ENCODE assay signal across 17 mouse cellular contexts in genomic region chr1:120086644-120087043, GRCm38 (mm10). TPM values are rescaled to one million over a fixed set of nuclear protein-coding genes. Genes with fewer than 3 reads are reported as not detected.
DNase-seq lines count a peak whose midpoint lies in the region; TF ChIP-seq lines count a peak whose summit lies in the region.
"Had no signal": no experiment of that assay in that cellular context is flagged by ENCODE, and none has a peak within 500 bp of the region (broad histone marks: within the 10 kb centered on the region; RNA-seq: fewer than 3 reads in every experiment).

No protein-coding gene starts in this region.

- TF ChIP-seq CTCF in testis, adult 2 months (IDR thresholded peaks at IDR 0.05; ENCODE audit: control insufficient read depth, insufficient read depth, insufficient replicate concordance, low read depth, low read length) = no peak

- no peak for DNase-seq in testis, postnatal 10 days (ENCODE audit: low spot score)
- peak; percentile 46 for DNase-seq in ES-E14 (ENCODE audit: low read depth, low spot score)
- peak; percentile 21 for DNase-seq in embryonic facial prominence, embryonic 10.5 days (ENCODE audit: low spot score)
- no peak for DNase-seq in urinary bladder, postnatal 14 days (ENCODE audit: low spot score)
- no peak for DNase-seq in midbrain, embryonic 10.5 days (ENCODE audit: low spot score)
- DNase-seq: cerebellum, adult 18-20 months; cerebellum, postnatal 10 days; gastrocnemius, postnatal 14 days; kidney, adult 11 months had no signal

- H3K9ac ChIP-seq in ES-E14 (ENCODE audit: insufficient read depth, low read depth, low read length, poor library complexity, severe bottlenecking) = peak overlapping the region; percentile 65; the same call in 1 of the 2 replicates
- H3K9ac ChIP-seq: embryonic facial prominence, embryonic 15.5 days; forebrain, embryonic 15.5 days; heart, embryonic 12.5 days; hindbrain, embryonic 14.5 days had no signal

- H3K27ac ChIP-seq in testis, adult 2 months (ENCODE audit: control insufficient read depth, insufficient read depth, low read depth, low read length) = no peak overlapping the region
- H3K27ac ChIP-seq in ES-E14 (ENCODE audit: insufficient read depth, low read depth, low read length, poor library complexity, severe bottlenecking) = no peak overlapping the region; the same call in 1 of the 2 replicates
- no peak overlapping the region for H3K27ac ChIP-seq in embryonic facial prominence, embryonic 10.5 days (replicated peaks)
- no peak overlapping the region for H3K27ac ChIP-seq in midbrain, embryonic 10.5 days (replicated peaks)
- H3K27ac ChIP-seq: embryonic facial prominence, embryonic 15.5 days; forebrain, embryonic 15.5 days; hindbrain, embryonic 10.5 days; hindbrain, embryonic 14.5 days had no signal

- peak overlapping the region; percentile 90 for H3K4me3 ChIP-seq in testis, adult 2 months (ENCODE audit: control insufficient read depth, low read depth, low read length)
- peak overlapping the region; percentile 54 to 62 for H3K4me3 ChIP-seq in ES-E14 (ENCODE audit: insufficient read depth in 1 of 2, low read depth in 1 of 2, low read length in 2 of 2, poor library complexity in 1 of 2, severe bottlenecking in 1 of 2)
- H3K4me3 ChIP-seq in embryonic facial prominence, embryonic 10.5 days = no peak overlapping the region
- no peak overlapping the region for H3K4me3 ChIP-seq in midbrain, embryonic 10.5 days
- H3K4me3 ChIP-seq: embryonic facial prominence, embryonic 15.5 days; erythroblast, embryonic 14.5 days; forebrain, embryonic 15.5 days; heart, embryonic 12.5 days; hindbrain, embryonic 10.5 days had no signal

- H3K9me3 ChIP-seq in ES-E14 (ENCODE audit: control insufficient read depth, insufficient read depth, low read depth, low read length) = no peaks in the 10 kb centered on the region
- H3K9me3 ChIP-seq in embryonic facial prominence, embryonic 10.5 days = no peaks in the 10 kb centered on the region
- H3K9me3 ChIP-seq in midbrain, embryonic 10.5 days (replicated peaks) = no peaks in the 10 kb centered on the region
- H3K9me3 ChIP-seq: embryonic facial prominence, embryonic 15.5 days; forebrain, embryonic 15.5 days; G1E; heart, embryonic 12.5 days; hindbrain, embryonic 10.5 days had no signal

- 77% methylated on average over 13 of the region's 13 CpGs for WGBS in embryonic facial prominence, embryonic 10.5 days
- 72% methylated on average over 13 of the region's 13 CpGs for WGBS in midbrain, embryonic 10.5 days

- peaks cover 5% of the 10 kb centered on the region for H3K4me1 ChIP-seq in testis, adult 2 months (ENCODE audit: control insufficient read depth, insufficient read depth, low read length)
- H3K4me1 ChIP-seq in ES-E14 (ENCODE audit: control insufficient read depth in 2 of 2, insufficient read depth in 2 of 2, low read length in 2 of 2, poor library complexity in 1 of 2) = peaks cover 15 to 44% of the 10 kb centered on the region in 2 experiments
- peaks cover 33% of the 10 kb centered on the region for H3K4me1 ChIP-seq in embryonic facial prominence, embryonic 10.5 days
- peaks cover 21% of the 10 kb centered on the region for H3K4me1 ChIP-seq in midbrain, embryonic 10.5 days
- H3K4me1 ChIP-seq: forebrain, embryonic 15.5 days had no signal

- no peaks in the 10 kb centered on the region for H3K27me3 ChIP-seq in testis, adult 2 months (ENCODE audit: control insufficient read depth, insufficient read depth, low read length)
- H3K27me3 ChIP-seq in embryonic facial prominence, embryonic 10.5 days (replicated peaks; ENCODE audit: low read depth, poor library complexity, severe bottlenecking) = no peaks in the 10 kb centered on the region
- no peaks in the 10 kb centered on the region for H3K27me3 ChIP-seq in midbrain, embryonic 10.5 days (ENCODE audit: low read depth, poor library complexity, severe bottlenecking)
- H3K27me3 ChIP-seq: embryonic facial prominence, embryonic 15.5 days; forebrain, embryonic 15.5 days; heart, embryonic 12.5 days had no signal

- in situ Hi-C loops in ES-E14 (cut with MboI; ENCODE audit: low sequenced_read_pairs in 2 of 2, unreplicated experiment in 2 of 2) = no loop called here

- no peaks in the 10 kb centered on the region for H3K36me3 ChIP-seq in testis, adult 2 months (ENCODE audit: control insufficient read depth, insufficient read depth, low read length)
- no peaks in the 10 kb centered on the region for H3K36me3 ChIP-seq in ES-E14 (ENCODE audit: control insufficient read depth, insufficient read depth, low read length, poor library complexity, severe bottlenecking)
- H3K36me3 ChIP-seq in embryonic facial prominence, embryonic 10.5 days (replicated peaks) = no peaks in the 10 kb centered on the region
- no peaks in the 10 kb centered on the region for H3K36me3 ChIP-seq in midbrain, embryonic 10.5 days
- H3K36me3 ChIP-seq: embryonic facial prominence, embryonic 15.5 days; forebrain, embryonic 15.5 days; G1E; heart, embryonic 12.5 days; hindbrain, embryonic 10.5 days had no signal

- TF ChIP-seq POLR2A in testis, adult 2 months (IDR thresholded peaks at IDR 0.05; ENCODE audit: control insufficient read depth, low read depth, low read length) = peak; percentile 51; the same call in 1 of the 2 replicates

TF ChIP-seq in ES-E14, 5 proteins besides CTCF, POLR2A, EP300 and RAD21:
- TF ChIP-seq ZNF384 (IDR thresholded peaks at IDR 0.05; ENCODE audit: low read depth, low read length) (no peak), HCFC1 (IDR thresholded peaks at IDR 0.05; ENCODE audit: borderline replicate concordance, insufficient read depth, low read length) (no peak), CHD2 (IDR thresholded peaks at IDR 0.05; ENCODE audit: low read depth, low read length) (no peak), MAFK (IDR thresholded peaks at IDR 0.05; ENCODE audit: insufficient read depth, low read depth, low read length) (no peak), ZC3H11A (IDR thresholded peaks at IDR 0.05; ENCODE audit: borderline replicate concordance, low read depth, low read length) (no peak)

RNA-seq across cellular contexts. Expression of gene Tmem37, which starts 12.8 kb away (rescaled TPM):
- 9.3 and 21.3 TPM in 2 replicates for polyA plus RNA-seq in testis, adult 2 months (2012; rRNA removed)
- total RNA-seq in ES-E14 (2012; rRNA removed) = 15.1 and 26.7 TPM in 2 replicates
- polyA plus RNA-seq in embryonic facial prominence, embryonic 10.5 days (2016; fragmentation: Nextera tagmentation; extraction: Ambion mirVana) = 5.2 and 7.2 TPM in 2 replicates
- polyA plus RNA-seq in midbrain, embryonic 10.5 days (2016; fragmentation: Nextera tagmentation; extraction: Ambion mirVana) = 6.6 and 7.4 TPM in 2 replicates
- polyA plus RNA-seq: G1E had no signal

RNA-seq across cellular contexts. Expression of gene Dbi, which starts 34.2 kb away (rescaled TPM):
- 79.0 and 90.5 TPM in 2 replicates for polyA plus RNA-seq in testis, adult 2 months (2012; rRNA removed)
- 210 and 259 TPM in 2 replicates for total RNA-seq in ES-E14 (2012; rRNA removed)
- 693 and 727 TPM in 2 replicates for polyA plus RNA-seq in embryonic facial prominence, embryonic 10.5 days (2016; fragmentation: Nextera tagmentation; extraction: Ambion mirVana)
- polyA plus RNA-seq in midbrain, embryonic 10.5 days (2016; fragmentation: Nextera tagmentation; extraction: Ambion mirVana) = 767 and 805 TPM in 2 replicates

RNA-seq across cellular contexts. Expression of gene 3110009E18Rik, which starts 34.3 kb away (rescaled TPM):
- 5.6 and 8.4 TPM in 2 replicates for polyA plus RNA-seq in testis, adult 2 months (2012; rRNA removed)
- total RNA-seq in ES-E14 (2012; rRNA removed) = 5.3 and 8.3 TPM in 2 replicates
- 19.8 and 20.7 TPM in 2 replicates for polyA plus RNA-seq in embryonic facial prominence, embryonic 10.5 days (2016; fragmentation: Nextera tagmentation; extraction: Ambion mirVana)
- polyA plus RNA-seq in midbrain, embryonic 10.5 days (2016; fragmentation: Nextera tagmentation; extraction: Ambion mirVana) = 22.3 and 27.2 TPM in 2 replicates
- polyA plus RNA-seq: erythroblast, embryonic 14.5 days had no signal

Comparison
In these comparisons a context has a peak if more than half of its experiments do, and no peak if none do; other contexts are left out.
1. H3K4me3 ChIP-seq: peak in testis, adult 2 months (single experiment) and ES-E14 (2 of 2); none in embryonic facial prominence, embryonic 10.5 days (single experiment) and midbrain, embryonic 10.5 days (single experiment).
2. DNase-seq: peak in ES-E14 (single experiment) and embryonic facial prominence, embryonic 10.5 days (single experiment); none in testis, postnatal 10 days (single experiment), urinary bladder, postnatal 14 days (single experiment) and midbrain, embryonic 10.5 days (single experiment).